Mouse (Mus musculus) adrenal gland, adult (tissue): ENCODE measurements at regions not wholly inside any gene's neighbourhood (a gene's known extent, or its start where the extent isn't known, plus 50 kb on each side); places are given as distances from the start of the nearest gene placed in this dataset.
"Not testable (repeated sequence)": the region's sequence is repeated elsewhere in the genome, so short reads cannot be mapped to it uniquely, and the experiment has no call there.

Source experiments
- DNase-seq, 2 experiments: peaks; one replicate each; pipeline ENCODE4 v3.0.0; 2022 to 2023; ENCODE audit warnings: low spot score in 1 of 2; ENCODE audit not compliant: inconsistent age in 2 of 2

- no peak for DNase-seq
These were observed 741.4 kb downstream of the Adam6a start for GRCm38 (mm10) chr12:114285082-114285481.

GRCm38 (mm10) chr12:114287041-114287440, 743.3 kb downstream of the Adam6a start:
- DNase-seq = no peak

- DNase-seq = no peak
These were observed 747.4 kb downstream of the Adam6a start for GRCm38 (mm10) chr12:114291083-114291482.

GRCm38 (mm10) chr12:114299771-114300170, 756.1 kb downstream of the Adam6a start:
- no peak for DNase-seq

GRCm38 (mm10) chr12:114301728-114302127, 758.0 kb downstream of the Adam6a start:
- no peak for DNase-seq

- peak in 1 of 2 experiments; percentile 21 for DNase-seq
These were observed 788.8 kb downstream of the Adam6a start for GRCm38 (mm10) chr12:114332552-114332951.

GRCm38 (mm10) chr12:114366276-114366675, 822.6 kb downstream of the Adam6a start:
- DNase-seq = peak in 1 of 2 experiments; percentile 57

- peak; percentile 58 to 82 for DNase-seq
These were observed 835.1 kb downstream of the Adam6a start for GRCm38 (mm10) chr12:114378696-114379350.

- DNase-seq = peak in 1 of 2 experiments; percentile 27
These were observed 847.7 kb downstream of the Adam6a start for GRCm38 (mm10) chr12:114391447-114391846.

- peak in 1 of 2 experiments; percentile 23 for DNase-seq
These were observed 862.5 kb downstream of the Adam6a start for GRCm38 (mm10) chr12:114406206-114406605.

GRCm38 (mm10) chr12:114434529-114434928, 890.8 kb downstream of the Adam6a start:
- peak in 1 of 2 experiments; percentile 34 for DNase-seq

- no peak for DNase-seq
These were observed 918.3 kb downstream of the Adam6a start for GRCm38 (mm10) chr12:114462037-114462436.

GRCm38 (mm10) chr12:114462566-114462965, 918.9 kb downstream of the Adam6a start:
- DNase-seq = no peak

GRCm38 (mm10) chr12:114468857-114469256, 925.1 kb downstream of the Adam6a start:
- peak; percentile 12 to 49 for DNase-seq

GRCm38 (mm10) chr12:114472678-114473077, 929.0 kb downstream of the Adam6a start:
- DNase-seq = not testable (repeated sequence)

GRCm38 (mm10) chr12:114478741-114479140, 935.0 kb downstream of the Adam6a start:
- no peak for DNase-seq

- not testable (repeated sequence) for DNase-seq
These were observed 949.9 kb downstream of the Adam6a start for GRCm38 (mm10) chr12:114493500-114494031.

GRCm38 (mm10) chr12:114495741-114496140, 952.0 kb downstream of the Adam6a start:
- DNase-seq = peak in 1 of 2 experiments; percentile 21

- peak in 1 of 2 experiments; percentile 15 for DNase-seq
These were observed 969.4 kb downstream of the Adam6a start for GRCm38 (mm10) chr12:114513143-114513542.

GRCm38 (mm10) chr12:114542094-114542493, 998.4 kb downstream of the Adam6a start:
- DNase-seq = peak in 1 of 2 experiments; percentile 25

GRCm38 (mm10) chr12:114544931-114545330, 1001.2 kb downstream of the Adam6a start:
- DNase-seq = not testable (repeated sequence)

- no peak for DNase-seq
These were observed 1018.7 kb downstream of the Adam6a start for GRCm38 (mm10) chr12:114562440-114562839.

- no peak for DNase-seq
These were observed 1019.3 kb downstream of the Adam6a start for GRCm38 (mm10) chr12:114562978-114563377.
